Mouse (Mus musculus) telencephalon, adult 2 months (tissue): Measurements from ENCODE around the gene Trmt112.
"Not testable (repeated sequence)": the region's sequence is repeated elsewhere in the genome, so short reads cannot be mapped to it uniquely, and the experiment has no call there.

Experiments used
- DNase-seq: peaks from one replicate; pipeline ENCODE4 v3.0.0-alpha.2; 2011; ENCODE audit warnings: low read depth, low spot score

The Trmt112 gene

DNA sequence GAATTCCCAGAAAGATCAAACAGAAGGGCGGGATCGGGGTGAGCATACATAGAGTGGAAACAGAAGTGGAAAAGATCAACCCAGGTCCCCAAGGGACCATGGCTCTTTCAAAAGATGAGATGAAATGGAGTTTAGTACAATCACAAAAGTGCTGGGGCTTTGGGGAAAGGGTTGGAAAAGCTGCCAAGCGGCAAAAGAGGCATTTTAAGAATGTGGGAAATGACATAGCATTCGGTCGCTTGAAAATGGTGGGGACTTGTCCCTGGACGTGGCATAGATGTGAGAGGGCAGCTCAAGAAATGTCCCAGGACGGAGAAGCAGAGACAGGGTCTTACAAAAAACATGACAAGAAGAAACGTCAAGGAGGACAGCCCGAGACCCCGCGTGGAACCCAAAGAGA is 477 bp upstream of the Trmt112 start:
- DNase-seq = no peak

DNA sequence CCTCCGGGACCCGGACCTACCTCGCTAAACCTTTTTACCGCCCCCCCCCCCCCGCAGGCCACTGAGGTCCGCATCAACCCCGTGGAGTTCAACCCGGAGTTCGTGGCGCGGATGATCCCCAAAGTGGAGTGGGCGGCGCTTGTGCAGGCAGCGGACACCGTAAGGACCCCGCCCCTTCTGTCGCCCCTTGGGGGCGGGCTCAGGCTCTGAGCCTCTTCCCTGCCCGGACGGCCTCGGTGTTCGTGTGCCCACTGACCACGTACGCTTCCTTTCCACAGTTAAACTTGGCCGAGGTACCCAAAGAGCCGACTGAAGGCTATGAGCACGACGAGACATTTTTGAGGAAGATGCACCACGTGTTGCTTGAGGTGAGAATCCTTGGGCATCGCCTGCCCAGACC is 808 bp downstream of the Trmt112 start:
- not testable (repeated sequence) for DNase-seq

DNA sequence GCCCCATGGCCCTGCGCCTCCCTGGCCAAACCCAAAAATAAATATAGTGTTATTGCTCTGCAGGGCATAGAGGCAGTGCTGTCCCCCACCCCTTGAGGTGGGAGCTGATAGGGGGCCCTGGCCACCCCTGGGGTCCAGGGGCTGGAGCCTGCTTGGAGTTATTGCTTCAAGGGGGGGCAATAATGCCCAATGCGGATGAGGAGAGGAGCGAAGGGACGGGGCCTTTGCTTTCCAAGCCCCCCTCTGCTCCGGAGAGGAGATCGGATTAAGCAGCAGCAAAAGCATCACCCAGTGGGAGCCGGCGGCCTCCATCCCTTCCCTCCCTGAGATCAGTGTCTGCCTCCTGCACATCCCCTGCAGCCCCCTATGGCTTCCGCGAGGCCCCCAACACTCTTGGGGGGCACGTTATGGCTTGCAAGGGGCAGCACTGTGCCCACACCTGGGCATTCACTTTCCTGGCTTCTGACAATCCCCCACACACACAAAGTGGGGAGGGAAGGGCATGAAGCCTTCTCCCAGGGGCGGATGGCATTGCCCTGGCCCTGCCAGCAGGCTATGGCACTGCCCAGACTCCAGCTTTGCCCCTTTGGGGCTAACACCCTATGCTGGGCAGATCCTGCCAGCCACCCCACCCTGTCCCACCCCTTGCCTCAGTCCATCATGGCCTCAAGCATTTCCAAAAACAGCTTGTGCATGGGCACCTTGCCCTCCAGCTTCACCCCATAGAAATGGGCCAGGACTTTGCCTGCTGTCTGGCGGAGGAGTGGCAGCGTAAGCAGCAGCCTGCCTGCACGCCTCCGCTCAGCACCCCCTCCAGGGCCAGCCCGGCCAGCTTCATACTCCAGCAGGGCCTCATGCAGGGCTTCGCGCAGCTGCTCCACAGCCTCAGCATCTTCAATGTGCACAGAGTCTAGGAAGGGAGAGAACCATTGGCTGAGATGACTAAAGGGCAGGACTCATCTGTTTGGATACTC is 1.9 kb downstream of the Trmt112 start:
- no peak for DNase-seq

DNA sequence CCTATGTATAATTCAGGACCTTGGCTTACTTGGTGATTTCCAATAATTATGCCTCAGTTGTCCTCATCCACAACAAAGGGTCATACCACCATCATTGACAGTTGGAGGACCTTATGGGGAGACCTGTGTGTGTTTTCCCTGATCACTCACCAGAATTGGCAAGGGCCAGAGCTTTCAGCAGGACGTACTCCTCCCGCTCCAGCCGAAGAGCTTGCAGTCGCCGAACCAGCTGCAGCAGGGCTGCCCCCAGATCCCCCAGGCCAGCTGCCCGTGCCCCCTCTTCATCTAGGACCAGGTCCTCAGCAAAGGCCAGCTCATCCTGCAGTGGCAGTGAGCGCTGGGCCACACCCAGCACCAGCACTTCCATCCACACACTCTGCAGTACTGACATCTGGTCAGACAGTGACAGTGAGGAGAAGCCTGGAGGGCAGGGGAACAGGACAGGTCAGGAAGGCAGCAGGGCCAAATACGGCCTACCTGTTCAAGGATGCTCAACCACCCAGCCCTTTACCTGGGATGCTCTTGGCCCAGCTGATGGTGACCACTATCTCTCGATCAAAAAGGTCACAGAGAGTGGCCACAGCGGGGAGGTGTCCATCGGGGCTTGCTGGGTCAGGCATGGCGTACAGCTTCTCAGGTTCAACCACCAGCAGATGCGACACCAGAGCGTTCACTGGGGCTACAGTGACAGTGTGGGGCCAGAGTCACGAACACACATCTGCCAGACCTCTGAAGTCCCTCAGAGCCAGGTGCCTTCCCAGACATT is 2.9 kb downstream of the Trmt112 start:
- DNase-seq = no peak

DNA sequence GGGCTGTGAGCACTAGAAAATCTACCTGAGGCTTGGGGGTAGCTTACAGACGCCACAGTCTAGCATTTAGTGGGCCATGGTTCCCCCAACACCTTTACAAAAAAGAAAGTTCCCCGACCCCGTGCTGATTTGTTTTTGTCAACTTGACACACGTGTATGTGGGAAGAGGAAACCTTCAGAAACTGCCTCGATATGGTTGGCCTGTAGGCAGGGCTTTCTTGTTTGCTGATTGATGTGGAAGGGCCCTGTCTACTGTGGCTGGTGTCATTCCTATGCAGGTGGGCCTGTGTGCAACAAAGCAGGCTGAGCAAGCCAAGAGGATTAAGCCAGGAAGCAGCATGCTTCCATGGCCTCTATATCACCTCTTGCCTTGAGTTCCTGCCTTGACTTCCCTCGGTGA is 3.5 kb downstream of the Trmt112 start:
- no peak for DNase-seq

DNA sequence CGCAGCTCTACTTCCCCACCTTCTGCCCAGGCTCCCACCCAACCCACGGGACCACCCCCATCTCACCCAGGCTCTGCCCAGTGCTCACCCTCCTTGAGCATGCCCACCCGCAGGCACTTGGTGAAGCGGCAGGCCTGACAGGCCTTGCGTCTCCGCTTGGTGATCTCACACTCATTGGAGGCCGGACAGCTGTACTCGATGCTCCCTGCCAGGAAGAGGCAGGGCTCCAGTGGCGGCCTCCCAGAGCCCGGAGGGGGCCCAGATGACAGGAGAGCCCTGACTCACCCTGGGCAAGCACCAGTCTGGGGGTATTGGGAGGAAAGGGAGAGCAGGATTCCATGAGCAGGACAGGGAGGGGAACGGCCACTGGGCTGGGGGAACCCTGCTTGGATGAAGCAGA is 4.5 kb downstream of the Trmt112 start:
- DNase-seq = no peak

DNA sequence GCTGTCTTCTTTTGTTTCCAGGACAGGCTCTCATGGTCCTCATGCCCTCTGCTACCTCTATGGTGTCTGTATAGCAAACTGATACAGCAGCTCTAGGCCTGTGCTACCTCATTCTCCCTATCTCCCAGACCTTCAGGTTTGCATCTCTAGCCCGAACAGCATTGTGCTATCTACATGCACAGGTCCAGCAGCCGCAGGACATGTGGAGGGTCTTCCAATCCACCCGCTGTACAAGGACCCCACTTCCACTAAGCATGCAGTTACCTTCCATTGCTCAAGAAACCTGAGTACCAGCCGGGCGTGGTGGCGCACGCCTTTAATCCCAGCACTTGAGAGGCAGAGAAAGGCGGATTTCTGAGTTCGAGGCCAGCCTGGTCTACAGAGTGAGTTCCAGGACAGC is 5.0 kb downstream of the Trmt112 start:
- no peak for DNase-seq

DNA sequence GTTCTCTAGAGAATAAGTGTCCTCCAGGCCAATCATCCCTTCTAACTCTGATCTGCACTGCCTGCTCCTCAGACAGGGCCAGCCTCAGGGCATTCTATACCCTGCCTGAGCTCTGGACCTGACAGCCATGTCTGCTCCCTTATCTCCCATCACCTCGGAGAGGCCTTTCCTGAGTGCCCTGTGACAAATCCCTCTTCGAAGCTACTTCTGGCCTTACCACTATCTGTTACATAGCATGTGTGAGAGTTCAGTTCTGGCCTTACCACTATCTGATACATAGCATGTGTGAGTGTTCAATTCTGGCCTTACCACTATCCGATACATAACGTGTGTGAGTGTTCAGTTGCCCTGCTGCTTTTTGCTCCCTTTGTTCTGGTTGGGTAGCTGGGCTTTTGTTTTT is 5.8 kb downstream of the Trmt112 start:
- no peak for DNase-seq

DNA sequence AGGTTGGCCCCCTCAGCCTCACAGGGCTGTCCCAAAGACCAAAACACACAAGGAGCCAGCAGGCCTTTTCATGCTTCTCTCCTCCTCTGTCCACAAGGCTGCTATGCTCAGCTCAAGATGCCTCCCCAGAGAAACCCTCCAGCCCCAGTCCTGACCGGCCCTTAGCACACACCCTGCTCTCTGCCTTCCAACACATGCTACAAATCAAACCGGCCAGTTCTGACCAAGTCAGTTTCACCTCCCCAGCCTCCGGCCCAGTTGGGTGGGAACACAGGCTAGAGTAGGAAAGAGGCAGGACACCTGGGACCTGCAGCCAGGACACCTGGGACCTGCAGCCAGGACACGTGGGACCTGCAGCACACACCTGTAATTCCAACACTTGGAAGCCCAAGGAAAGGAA is 7.0 kb downstream of the Trmt112 start:
- DNase-seq = no peak

DNA sequence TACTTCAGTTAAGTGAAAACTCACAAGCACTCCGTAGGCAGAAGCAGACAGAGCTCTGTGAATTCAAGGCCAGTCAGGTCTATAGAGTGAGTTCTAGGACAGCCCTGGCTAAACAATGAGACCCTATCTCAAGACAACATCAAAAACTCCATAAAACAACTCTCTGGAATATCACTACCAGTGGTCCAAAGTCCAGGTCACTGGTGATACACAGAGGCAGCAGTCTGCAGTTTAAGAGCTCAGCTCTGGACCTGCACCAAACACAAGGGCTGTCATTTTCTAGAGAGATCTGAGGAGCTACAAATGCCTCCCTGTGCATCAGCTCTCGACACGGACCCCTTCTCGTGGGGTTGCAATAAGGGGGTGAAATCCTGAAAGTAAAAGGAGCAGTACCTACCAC is 8.8 kb downstream of the Trmt112 start:
- DNase-seq = no peak

DNA sequence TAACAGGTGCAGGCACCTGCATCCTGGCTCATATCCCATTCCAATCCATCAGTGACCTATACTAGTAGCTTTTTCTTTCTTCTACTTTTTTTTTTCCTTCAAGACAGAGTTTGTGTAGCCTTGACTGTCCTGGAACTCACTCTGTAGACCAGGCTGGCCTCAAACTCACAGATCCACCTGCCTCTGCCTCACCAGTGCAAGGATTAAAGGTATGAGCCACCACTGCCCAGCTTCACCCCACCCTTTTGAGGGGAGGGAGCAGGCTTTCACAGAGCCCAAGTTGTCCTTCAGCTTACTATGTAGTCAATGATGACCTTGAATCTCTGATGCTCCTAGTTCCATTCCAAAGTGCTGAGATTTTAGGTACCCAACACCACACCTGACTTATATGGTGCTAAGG is 9.9 kb downstream of the Trmt112 start:
- no peak for DNase-seq

DNA sequence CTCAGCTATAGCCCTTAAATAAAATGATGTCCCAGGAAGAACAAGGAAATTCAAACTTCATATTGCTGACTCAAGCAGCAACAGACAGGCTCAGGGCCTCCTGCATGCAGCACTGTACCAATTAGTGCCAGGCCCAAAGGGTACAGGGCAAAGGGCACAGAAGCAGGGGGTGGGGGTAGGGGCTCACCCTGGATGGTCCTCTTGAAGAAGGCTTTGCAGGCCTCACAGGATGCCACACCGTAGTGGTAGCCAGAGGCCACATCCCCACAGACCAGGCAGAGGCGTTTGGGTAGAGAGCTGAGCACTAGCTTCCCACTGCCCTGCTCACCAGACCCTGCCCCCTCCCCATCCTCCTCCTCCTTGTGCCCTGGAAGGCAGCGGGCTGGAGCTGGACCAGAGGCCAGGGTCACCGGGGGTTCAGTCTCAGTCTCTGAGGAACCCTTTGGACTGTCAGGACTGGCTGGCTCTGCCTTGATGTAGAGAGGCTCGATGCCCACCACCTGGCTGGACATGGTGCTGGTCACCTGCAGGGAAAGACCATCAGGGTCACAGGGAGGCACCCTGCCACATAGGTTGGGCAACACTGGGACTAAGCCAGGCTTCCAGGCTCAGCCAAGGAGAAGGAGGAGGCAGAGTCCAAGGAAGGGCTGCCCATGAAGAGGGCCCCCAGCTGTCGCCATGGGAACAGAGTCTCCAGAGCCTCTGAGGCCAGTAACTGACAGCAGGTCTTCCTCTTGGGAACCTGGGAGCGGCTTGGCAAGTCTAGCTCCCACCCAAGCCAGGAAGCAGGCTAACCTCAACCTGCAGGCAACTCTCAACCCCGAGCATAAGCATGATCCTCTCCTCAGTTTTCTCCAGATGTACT is 10.6 kb downstream of the Trmt112 start:
- DNase-seq = no peak

DNA sequence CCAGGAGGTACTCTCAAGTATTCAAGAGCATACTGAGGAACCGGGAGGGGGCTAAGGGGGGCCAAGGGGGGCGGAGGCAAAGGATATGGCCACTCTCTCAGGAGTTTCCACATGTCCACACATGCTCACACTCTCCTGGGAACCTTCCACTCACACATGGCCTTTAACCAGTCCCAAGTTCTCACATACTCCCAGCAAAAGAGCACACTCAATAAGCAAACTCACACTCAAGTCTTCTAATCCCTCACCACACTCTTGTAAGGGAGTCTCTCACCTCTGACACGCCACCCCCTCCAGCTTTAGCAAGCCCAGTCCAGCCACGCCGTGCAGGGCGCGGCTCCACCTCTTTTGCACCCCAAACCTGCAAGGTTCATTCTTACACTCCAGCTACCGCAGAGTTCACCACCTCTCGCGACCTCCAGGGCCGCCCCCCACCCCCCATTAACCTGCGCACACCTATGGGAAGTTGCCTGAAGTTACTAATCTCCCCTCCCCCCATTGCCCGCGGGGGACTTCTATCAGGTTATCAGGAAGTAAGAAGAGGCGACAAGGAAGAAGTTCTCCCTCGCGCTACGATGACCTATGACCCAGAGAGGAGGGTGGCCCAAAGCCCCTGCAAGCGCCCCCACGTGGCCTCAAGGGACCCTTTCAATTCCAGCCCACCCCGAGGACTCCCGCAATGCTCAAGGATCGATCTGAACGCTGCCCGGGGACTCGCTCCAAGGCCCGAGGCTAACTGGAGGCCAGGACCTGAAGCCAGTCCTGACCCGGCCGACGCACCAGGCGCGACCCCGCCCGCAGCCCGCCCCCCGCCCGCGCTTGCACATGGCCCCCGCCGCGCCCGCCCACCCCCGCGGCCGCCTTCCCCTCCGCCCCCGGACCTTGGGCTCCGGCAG is 11.5 kb downstream of the Trmt112 start:
- DNase-seq = no peak

DNA sequence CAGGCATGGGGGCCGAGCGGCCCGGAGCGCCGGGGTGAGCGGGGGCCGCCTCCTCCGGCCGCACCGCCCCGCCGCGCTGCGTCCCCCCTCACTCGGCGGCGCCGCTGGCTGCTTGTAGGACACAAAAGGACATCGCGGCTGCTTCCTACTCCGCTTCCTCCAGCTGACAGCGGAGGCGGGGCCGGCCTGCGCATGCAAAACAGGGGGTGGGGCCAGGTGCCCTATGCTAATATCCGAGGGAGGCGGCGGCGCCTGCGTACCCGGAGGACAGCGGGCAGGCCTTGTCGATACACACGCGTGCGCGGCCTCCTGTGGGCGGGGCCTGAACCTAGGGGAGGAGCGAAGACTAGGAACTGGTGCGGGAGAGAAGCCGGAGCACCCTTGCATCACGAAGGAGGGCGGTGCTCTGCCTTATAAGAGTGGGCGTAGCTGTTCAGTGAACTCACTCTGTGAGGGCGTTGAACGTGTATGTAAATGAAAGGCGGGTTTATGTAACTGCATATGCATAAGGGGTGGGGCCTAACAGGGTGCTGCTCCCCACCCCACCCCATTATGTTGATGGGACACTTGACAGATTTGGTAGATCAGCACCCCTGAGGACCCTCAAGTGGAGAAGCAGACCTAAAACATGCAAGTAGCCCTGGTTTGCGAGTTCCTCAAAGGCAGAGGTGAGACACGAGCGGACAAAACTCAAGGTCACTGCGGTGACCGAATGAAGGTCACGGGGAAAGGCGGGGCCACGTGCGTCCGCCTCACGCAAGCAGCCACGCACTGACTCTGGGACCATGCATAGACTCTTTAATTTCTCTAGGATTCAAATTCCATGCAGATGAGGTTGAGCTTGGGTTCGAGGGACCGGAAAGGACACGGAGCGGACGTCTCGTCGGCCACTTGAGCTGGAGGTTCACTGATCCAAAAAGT is 12.4 kb downstream of the Trmt112 start, which contains the start of gene Esrra:
TSS of gene Esrra (minus strand) at position 167 of the 921 bp plus-strand sequence.
- peak; percentile 99 for DNase-seq

DNA sequence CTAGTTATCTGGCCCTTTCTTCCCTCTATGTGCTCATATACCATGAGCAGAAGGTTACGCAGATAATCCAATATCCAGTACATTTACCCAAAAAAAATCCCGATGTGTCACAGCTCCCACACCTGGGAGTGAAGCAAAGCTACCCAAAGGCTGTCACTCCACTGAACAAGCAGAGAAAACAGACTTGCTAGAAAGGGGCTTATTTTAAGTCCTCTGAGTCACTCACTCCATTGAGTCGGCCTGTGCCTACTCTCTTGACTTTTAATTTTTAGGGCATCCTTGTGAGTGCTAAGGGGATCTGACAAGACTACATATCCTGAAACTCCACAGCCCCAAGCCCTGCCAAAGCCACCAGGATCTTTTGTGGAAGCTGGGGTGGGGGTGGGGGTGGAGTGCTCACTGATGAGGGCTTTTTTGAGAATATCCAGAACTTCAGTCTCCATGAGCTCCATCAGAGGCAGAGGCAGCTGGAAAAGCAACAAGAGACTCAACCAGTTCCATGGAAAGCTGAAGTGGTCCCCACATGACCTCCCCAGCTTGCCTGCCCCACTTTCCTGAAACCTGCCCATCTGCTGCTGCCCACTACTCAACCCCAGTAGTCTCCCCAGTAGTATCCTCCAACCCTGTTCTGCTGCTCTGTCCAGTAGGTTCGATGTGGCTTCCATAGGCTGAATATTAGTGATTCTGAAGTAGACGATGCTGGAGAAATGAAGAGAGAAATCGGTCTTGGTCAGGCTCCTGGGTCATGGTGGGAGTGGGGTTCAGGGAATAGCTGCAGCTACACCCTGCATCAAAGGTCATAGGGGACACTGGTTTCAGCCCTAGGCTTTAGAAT is 13.6 kb downstream of the Trmt112 start:
- no peak for DNase-seq

DNA sequence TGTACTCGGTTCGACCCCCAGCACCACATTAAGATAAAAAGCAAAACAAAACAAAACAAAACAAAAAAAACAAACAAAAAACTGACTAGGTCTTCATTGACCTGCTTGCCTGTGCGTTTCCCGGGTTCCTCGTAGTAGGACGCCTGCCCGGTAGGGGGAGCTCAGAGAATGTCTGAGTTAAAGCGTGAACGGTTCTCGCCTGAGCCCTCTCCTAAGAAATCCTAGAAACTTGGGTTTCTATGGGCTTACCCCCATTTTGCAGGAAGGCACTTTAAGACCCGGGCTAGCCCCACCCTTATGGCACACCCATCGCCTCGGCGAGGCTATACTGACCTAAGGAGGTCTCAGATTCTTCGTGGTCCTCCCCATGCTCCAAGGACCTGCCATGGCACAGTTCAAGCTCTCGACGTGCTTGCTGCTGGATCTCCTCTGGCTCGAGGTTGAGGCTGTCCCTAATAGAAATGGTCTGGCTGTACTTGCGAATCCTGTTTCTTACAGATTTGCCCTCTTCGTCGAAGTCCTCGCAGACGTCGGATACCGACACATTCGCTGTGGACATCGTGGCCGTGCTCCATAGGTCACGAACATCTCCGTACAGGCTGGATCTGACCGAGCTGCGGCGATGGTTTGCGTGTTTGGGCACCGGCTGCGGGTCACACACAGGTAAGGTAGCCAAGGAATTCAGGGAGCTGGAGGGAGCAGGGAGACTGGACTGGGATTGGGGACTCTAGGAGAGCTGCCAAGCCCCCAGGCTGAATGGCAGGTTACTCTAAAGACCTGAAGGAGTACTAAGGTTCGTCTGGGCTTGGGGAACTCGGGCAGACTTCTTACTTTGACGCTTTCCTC is 15.2 kb downstream of the Trmt112 start:
- DNase-seq = no peak

DNA sequence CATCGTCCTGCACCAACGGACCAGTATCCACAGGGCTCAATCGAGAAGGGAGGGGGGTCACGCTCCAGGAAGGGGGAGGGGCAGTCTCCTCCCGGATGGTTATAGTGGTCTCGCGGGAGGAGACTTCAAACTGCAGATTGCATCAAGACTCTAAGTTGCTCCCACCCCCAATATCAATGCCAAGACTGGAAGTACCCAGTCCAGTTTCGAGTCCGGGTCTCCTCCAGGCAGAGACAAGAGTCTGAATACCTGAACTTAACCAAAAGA is 15.7 kb downstream of the Trmt112 start, which contains the start of gene Catsperz:
TSS of gene Catsperz (minus strand) at position 74 of the 267 bp plus-strand sequence.
- DNase-seq = no peak
